Mouse (Mus musculus) embryo, embryonic 10 days (tissue): ENCODE results near the gene Gpc5.

Source experiments
- DNase-seq: peaks from one replicate; pipeline ENCODE4 v3.0.0-alpha.2; 2015; ENCODE audit warnings: low spot score

The Gpc5 gene

DNA sequence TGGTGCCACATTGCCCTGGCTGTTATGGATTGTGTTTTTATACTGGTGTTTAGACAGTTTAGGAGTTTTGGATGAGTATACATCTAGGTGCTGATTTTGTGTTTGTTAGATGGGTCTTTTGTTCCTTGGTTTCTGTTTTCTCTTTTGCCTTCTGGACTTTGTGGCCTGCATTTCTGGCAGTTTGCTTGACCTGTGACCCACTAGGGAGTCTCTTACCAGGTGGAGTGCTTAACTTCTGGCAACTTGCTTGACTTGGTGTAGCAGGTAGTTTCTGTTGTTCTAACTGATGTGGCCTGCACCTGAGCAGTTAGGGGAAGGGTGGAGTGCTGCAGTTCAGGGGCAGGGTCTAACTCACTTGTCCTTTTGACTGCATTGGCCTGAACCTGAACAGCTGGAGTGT is 14.3 kb downstream of the Gpc5 start:
- DNase-seq, result no peak

DNA sequence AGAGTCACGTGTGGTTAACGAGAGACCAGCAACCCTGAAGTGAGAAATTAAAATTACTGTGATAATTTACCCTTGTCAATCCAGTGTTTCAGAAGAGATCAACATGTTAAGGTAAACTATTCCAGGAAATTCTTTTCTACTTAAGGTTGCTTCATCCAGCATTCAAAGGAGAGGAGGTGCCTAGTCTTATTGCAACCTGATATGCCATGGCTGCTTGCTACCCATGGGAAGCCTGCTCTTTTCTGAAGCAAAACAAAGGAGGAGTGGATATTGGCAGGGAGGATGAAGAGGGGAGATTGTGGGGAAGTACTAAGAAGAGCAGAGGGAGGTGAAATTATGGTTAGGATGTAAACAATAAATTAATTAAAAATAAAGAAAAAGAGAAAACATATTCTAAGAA is 15.5 kb downstream of the Gpc5 start:
- no peak for DNase-seq

DNA sequence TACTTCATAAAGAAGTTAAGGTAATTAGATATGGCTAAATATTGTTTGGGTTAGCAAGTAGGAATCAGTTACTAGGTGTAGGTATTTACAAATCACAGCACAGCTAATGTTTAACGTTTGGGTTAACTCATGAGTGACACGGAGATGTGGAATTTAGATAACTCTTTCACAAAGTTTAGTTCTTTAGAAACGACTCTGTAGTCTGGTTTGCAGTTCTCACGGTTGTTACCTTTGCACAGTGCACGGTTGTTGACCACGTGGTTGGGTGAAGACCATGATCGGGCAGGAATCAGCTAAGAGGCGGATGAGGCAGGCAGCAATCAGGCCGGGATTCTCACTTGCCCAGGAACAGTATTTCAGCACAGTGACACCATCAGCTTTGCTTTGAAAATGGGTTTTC is 26.6 kb downstream of the Gpc5 start:
- no peak for DNase-seq

DNA sequence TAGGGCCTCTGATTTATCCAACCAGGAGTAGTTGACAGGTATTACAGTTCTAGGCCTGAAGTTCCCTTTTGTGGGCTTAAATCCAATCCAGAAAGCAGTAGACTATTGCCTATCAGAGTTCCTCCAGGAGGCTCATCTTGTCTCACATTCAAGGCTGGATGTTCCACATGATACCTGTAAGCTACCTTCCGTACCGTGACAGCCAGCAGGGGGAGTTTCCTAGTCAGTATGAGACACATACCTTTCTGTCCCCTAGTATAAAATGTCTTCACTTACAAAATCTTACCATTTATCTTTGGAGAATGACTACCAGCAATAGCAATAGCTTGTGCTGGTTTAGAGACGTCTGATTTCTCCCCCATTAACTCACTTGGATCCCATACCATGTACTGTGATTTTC is 56.8 kb downstream of the Gpc5 start:
- no peak for DNase-seq

DNA sequence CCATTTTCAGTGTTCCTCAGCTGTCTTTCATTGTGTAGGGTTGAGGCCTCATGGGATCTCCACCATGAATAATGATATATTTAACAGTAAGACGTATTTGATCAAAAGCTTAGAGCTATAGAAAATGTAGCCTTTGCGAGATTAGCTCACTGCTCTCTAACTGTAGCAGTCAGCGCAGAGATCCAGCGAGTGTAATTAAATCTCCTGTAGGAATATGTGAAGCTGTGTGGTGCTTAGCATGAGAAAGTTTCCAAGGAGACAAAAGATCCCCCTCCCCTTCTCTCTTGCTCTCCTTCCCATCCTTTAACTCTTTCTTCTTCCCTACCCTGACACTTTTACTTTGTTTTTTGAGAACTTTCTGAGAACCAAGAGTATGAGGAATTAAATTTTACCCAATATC is 64.6 kb downstream of the Gpc5 start:
- no peak for DNase-seq

DNA sequence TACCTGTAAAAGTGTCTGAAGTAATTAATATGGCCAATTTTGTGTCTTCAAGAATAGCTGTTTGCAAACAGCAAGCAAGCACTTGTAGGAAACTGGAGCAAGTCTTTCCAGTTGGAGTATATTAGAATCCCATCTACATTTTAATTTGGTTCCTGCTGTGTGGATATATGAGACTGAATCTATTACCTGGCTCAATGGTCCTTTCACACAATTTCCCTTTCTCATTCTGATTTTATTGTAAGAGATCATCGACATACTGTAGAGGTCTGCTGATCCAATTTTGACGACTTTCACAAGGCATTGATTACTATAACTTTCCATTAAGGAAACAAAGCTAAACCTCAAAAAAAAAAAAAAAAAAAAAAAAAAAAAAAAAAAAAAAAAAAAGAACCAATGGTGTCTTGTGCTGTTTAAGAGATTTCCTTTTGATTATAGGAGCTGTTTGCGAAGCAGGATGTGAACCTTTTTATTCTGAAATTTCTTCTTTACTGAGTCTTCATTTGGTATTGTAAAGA is 85.4 kb downstream of the Gpc5 start:
- no peak for DNase-seq

DNA sequence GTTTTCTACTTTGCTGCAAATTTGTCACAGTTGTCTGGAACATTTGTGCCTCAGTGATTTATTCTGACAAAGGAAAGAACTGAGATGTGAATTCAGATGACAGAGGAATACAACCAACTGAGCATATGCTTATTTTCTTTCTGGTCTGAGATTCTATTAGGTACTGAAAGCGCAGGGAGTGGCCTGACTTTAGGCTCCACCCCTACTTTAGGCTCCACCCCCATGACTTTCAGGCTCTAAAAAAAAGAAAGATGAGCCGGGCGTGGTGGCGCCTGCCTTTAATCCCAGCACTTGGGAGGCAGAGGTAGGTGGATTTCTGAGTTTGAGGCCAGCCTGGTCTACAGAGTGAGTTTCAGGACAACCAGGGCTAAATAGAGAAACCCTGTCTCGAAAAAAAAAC is 87.9 kb downstream of the Gpc5 start:
- DNase-seq, result no peak

DNA sequence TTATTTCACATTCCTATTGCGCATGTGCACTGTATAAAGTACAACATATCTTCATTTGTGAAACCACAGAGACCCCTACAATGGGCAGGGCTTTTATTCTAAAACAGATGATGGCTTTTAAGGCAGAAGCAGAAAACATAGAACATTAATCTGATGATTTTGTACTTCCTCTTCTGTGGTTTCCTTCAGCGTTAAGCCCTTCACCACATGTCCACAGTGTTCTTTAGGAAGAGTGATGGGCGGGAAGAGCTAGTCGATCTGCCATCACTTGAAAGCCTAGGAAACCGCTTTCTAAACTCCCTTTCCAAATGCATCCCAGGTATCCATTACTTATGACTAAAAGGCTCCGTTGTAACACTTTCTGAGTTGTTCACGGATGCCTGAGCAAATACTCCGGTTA is 96.2 kb downstream of the Gpc5 start:
- no peak for DNase-seq

DNA sequence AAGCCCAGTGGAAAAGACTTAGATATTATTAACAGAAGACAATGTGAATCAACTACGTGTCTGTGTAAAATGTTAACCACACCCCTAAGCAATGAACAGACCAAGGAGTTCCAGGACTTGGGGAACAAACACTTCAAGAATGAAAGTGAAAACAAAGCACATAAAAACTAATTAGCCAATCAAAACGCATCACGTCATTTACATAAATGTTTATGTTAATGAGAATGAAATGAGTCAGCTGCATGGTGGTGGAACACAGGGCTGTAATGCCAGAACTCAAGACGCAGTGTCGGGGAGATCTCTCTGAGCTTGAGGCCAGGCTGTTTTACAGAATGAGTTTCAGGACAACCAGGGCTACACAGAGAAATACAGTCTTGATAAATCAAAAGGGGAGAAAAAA is 136.1 kb downstream of the Gpc5 start:
- DNase-seq, result no peak

DNA sequence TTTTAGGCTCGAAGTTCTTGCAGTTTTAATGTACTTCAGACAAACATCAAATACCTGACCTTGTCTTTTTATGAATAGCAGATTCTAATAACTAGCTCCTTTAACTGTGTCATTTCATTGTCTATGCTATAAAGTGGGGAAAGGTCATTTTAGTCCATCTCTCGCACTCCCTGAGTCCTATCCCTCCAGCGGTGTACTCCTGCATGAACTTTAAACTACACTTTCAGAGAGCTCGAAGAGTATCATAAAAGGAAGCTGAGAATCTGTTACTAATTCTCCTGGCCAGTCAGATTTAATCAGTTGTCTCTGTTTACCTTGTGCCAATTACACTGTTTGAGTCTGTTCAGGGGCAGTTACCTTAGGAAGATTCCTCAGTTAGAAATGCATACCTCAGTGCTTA is 144.4 kb downstream of the Gpc5 start:
- no peak for DNase-seq

DNA sequence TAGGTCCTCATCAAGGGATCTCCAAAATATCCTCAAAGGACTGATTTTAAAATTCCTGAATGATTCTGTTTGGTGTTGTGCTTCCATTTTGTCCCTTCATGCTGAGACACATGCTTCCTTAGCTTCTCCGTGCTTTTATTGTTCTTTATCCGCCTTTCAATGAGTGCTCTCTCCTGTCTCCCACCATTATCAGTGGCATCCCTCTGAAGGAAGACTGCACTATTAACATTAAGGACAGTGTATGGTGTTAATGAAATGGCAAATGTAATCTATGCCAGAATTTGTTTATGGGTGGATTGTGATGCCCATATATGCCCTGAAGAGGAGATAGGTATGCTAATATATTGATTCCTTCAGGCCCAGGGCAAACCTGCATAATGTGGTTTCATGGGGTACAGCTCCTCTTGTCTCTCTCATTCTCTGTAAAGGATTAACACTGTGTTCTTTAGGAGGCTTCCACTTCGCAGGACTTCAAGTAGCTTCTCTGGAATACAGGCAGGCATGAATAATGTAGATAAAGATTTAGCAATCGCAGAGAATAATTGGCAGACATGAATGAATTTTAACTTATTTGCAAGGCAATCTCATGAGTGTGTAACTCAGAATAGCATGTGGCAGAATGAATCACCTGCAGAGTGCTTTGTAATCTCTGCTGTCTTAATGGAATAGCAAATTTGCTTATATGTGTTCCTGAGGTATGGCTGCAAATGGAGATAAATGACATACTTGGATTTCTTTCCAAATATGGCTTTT is 148.8 kb downstream of the Gpc5 start:
- DNase-seq, result no peak

DNA sequence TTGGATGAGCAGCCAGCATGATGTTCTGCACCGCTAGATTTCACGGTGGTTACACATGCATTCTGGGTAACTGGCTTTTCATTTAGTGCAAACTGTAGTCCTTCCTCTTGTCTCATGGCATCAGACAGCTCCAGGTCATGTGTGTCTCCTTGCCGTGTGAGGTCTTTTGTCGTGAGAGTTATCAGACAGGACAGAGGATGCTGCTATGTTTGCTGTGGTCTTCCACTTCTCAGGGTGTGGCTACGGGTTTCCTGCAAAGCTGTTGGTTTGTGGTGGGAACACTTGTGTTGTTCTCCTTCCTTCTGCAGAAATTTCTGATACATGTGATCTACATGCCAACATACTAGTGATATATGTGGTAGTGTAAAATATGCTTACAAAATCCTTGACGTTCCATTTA is 158.5 kb downstream of the Gpc5 start:
- no peak for DNase-seq

DNA sequence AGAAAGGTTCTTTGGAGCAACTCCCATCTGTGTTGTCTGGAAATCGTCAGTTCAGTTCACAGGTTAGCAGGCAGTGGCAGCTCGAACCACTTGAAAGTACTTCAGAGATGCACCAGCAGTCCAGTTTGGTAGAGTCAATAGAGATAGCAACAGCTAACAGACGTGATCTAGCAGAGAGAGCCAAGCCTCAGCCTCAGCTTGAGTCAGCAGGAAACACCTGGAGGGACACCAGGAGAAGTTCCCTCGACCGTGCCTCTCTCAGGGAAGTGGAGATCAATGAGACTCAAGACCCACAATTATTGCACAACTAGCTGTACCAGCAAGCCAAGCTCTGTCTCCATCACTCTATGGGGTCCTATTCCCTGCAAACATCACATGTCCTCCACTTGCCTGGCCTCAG is 159.8 kb downstream of the Gpc5 start:
- DNase-seq, result no peak

DNA sequence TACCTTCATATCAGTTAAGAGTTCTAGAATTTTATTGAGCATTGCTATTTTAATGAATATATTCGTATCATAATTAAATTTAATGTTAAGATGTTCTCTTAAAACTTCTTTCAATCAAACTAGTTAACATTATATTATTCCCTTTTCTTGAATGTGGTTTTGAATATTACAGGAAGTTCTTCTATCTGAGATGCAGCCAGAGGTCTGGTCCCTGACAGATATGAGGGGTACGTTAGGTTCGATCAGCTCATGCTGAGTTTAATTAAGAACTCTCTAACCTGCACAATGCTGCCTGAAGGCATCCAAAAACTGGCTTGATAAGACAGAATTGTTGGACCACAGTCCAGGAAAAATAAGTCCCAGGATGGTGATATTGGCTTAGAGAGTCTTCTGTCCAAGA is 161.1 kb downstream of the Gpc5 start:
- DNase-seq, result no peak

DNA sequence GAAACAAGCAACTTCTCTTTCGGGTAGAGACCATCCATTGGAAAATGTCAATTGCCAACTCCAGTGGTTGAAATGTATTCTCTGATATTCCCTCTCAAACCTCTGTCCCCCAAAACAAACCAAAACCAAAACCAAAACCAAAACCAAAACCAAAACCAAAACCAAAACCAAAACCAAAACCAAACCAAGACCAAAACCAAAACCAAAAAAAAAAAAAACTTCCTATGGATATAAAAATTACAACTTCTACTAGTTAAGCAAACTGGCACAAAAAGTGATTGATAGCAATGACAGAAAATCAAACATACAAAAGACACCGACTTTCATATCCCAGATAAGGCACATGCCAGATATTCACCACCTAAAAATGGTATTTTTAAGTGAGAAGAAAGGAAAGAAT is 161.7 kb downstream of the Gpc5 start:
- DNase-seq, result no peak

DNA sequence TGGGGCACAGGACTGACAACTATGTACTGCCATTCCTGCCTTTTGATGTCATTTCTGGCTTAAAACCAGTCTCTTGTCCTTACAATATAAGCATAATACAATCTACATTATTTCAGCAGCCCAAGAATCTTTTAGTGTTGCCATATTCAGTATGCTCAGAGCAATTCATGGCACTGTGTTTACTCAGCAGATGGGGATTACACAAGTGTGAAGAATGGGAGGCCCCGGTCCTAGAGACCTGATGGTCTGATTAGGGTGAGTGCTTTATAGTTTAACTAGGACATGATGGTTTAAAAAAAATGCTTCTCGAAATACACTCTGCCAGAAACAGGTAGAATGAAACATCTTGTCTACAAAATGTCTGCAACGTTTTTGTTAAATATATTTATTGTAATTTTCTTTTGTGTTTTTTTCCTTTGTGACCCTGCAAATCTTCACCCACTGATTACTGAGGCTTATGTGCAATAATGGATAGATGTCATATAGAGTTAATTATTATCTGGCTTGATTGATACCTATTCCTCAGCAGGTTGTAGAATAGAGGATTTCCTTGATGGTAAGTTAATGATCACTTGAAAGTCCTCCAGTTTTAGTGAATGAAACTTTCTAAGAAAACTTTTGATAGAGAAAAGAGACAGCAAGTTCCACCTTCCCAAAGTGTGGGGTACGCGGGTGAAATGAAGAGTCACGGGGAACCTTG is 177.8 kb downstream of the Gpc5 start:
- DNase-seq, result no peak

DNA sequence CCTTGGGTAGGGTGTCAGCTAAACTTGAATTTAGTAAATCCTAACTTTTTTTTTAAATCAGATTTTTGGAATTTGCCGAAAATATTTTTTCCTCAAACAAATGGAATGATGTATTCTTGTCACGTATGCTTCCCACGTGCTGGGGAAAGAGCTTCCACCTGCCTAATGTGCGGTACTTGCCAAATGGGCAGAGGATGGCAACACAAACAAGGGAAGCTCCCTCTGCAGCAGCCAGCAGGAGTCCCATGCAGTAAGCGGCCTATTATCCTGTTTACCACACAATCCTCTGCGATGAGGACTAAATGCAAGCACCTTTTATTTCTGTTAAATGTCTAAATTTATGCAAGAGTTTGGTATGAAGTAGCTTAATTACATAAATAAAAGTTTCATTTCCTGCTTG is 178.4 kb downstream of the Gpc5 start:
- DNase-seq, result no peak

DNA sequence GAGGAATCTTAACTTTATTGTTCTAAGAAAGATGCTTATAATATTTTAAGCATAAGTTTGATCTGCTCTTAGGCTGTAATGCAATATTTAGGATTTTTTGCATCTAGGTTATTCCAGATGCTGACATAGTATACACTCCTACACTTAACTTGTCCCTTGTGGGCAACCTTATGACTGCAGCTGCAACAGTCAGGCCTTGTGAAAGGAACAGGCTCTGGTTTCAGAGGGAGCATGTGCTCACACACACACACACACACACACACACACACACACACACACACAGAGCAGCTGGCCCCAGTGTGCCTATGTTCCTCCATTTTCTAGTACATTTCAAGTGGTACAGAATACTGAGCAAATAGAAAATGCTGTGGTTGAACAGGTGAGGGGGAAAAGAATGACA is 190.8 kb downstream of the Gpc5 start:
- DNase-seq, result no peak

DNA sequence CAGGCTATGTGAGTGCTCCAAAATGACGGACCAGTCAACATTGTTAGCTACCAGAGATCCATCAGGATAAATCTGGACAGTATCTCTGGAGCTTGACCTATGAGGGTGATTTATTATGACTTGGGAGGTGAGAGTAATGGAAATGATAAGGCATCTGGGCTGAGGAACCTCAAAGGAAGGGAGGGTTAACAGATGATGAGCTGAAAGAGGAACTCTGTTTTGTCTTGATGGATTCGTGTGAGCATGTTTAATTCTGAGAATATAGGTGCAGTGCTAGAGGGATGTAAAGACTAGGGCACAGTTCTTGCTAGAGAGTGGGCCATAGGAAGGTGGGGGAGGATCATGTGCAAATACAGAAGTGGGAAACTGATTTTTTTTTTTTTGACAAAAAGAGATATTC is 232.2 kb downstream of the Gpc5 start:
- no peak for DNase-seq

DNA sequence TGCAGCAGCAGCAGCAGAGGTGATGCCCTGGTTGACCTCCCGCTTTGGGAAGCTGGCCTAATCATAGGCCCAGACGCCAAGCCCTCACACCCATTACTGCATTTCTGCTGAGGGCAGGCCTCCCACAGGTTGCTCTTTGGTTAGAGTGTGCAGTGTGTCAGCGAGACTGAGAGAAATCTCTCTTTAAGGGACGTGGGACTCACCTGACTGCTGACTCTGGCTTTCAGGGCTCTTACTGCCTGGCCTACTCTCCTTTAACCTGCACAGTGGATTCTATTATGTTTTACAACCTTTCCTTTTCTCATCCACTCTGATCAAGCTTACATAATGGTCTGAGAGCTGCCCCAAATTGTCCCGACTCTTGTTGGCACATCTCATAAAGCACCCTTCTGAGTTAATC is 234.4 kb downstream of the Gpc5 start:
- DNase-seq, result no peak

DNA sequence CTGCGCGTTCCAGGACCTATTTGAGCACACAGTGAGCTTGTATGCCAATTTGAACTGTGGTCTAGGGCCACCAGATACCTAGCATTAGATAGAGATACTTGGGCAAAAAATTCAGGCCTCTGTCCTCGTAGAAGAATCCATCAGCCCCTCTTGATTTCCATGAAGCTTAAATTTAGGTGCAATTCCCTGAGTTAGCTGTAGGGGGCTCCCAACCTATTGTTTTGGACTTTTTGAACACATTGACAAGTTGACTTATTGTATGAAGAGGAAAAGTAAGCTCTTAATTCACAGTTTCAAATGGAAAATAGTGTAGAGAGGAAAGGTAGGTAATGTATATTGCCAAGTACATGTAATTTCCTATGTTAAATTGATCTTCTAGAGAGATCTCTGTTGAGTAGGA is 247.1 kb downstream of the Gpc5 start:
- no peak for DNase-seq

DNA sequence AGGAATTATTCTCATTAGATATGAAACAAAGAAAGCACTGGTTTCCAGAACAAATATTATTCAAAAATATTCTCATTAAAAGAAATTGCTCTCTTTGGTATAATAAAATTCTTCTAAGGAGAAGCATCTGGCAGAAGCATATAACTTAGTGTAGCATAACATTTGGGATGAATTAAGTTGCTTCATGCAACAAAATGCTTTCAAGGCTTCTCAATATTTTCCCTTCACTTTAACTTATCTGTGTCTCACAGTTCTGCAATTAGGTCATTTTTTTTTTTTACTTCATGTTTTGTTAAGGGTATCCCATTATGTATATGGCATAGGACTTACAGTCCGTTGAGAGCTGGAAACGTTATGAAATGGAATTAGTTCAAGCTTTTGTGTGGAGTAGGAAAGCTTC is 250.6 kb downstream of the Gpc5 start:
- DNase-seq, result no peak

DNA sequence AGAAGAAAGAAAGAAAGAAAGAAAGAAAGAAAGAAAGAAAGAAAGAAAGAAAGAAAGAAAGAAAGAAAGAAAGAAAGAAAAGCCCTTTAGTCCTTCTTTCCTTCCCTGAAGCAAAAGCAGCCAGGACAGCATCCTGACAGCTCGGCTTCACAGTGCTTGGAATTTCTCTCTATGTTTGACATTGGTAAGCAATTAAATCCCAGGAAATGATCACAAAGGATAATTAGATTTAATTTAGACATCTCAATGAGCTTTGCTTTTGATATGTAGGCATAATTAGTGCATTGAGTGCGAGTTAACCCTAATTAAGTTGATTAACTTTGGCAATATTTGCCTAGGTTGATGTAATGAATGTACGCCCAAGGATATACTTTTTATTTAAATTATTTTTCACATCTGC is 257.4 kb downstream of the Gpc5 start:
- no peak for DNase-seq
